Mouse (Mus musculus): ENCODE measurements around the gene Vmn2r87. TPM values are rescaled to one million over a fixed set of nuclear protein-coding genes. Genes with fewer than 3 reads are reported as not detected.
A peak's percentile ranks its signal among the peaks of the same experiment; 100 is the strongest.
"Not testable (repeated sequence)": the region's sequence is repeated elsewhere in the genome, so short reads cannot be mapped to it uniquely, and the experiment has no call there.

Gene Vmn2r87
- not detected in 2 replicates for polyA plus RNA-seq (2016; fragmentation: Nextera tagmentation; extraction: Ambion mirVana)

DNA sequence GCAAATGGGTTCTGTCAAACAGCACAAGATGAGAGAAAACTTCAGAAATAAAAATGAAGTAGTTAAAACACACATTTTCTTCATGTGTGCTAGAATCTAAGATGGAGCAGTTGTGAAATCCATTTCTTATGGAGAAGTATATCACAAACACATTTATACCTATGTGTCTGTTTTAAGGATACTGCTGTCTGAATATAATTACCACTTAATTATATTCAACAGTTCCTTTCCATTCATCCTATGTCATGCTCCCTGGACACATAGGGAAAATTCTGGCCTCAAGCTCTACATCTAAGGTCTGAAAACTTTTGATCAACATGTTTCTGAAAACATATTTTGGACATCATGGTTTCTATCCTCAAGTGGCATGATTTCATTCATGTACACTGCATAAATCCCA lies at the start of gene Vmn2r87:
Vmn2r87 (minus strand) TSS at position 101 of the 400 bp plus-strand sequence.
- no peaks in the 10 kb centered on the region for H3K9me3 ChIP-seq (replicated peaks)
- no peak for ATAC-seq (ENCODE audit: low FRiP score)
- H3K27me3 ChIP-seq = no peaks in the 10 kb centered on the region
- H3K4me2 ChIP-seq (replicated peaks) = no peak within 1 kb of the TSS
- no peak within 1 kb of the TSS for H3K4me3 ChIP-seq
- no peak within 1 kb of the TSS for H3K9ac ChIP-seq
- no peaks in the 10 kb centered on the region for H3K4me1 ChIP-seq
- H3K27ac ChIP-seq = no peak within 1 kb of the TSS
- no peaks in the 10 kb centered on the region for H3K36me3 ChIP-seq

DNA sequence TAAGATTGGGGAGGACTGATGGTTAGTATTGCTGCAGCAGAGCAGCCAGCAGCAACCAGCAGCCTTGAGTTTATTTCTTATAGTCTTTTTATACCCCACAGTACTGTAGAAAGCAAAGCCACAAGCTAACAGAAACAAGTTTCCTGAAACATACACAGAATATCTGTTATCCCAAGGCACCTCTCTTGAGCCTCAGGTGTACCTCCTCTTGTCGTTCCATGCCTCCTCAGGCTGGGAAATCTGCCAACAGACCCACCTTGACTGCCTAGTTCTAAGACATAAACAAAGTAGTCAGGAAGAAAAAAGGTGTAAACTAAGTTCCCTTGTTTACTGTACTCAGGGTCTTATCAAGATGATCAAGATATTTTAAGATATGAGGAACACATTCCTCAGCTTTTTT lies 47.1 kb upstream of the Vmn2r87 start:
- H3K36me3 ChIP-seq; H3K27ac ChIP-seq; H3K27me3 ChIP-seq; H3K4me2 ChIP-seq (replicated peaks); H3K9ac ChIP-seq; H3K9me3 ChIP-seq (replicated peaks); H3K4me1 ChIP-seq; H3K4me3 ChIP-seq; ATAC-seq (ENCODE audit: low FRiP score): not testable (repeated sequence)
- 79% methylated on average over 1 of the region's 1 CpGs for WGBS

DNA sequence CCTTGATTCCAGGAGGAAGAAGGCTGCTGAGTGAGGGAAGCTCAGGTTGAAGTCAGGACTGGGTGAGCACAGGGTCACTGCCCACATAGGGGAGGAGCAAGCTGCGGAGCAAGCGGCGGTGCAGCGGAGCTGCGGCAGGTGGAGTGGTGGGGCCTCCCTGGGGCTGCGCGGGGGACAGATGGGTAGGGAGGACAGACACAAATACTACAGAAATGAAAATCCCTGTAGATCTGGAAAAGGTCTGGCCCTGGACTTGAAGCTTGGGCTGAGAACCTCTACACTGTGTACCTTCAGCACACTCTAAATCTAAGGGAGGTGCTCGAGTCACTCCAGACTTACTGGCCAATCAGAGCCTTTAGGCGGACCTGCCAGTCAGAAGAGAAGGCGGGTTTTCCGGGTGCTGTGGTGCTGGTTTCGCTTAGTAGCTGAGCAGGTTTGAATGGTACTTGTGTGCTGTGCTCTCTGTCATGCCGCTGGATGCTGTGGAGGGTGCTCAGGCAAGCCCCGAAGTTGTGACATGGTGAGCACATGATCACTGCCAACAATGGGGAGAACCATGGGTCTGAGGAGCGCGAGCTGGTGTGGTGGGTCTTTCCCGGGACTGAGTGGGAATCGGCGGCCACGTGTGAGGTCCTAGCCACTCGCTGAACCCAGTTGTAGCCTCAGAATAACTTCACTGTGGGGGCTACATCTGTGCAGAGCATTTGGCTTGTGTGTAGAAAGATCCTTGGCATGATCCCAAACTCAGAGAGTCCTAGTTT lies 44.9 kb upstream of the Vmn2r87 start:
- H3K27ac ChIP-seq = peak overlapping the region; percentile 52

DNA sequence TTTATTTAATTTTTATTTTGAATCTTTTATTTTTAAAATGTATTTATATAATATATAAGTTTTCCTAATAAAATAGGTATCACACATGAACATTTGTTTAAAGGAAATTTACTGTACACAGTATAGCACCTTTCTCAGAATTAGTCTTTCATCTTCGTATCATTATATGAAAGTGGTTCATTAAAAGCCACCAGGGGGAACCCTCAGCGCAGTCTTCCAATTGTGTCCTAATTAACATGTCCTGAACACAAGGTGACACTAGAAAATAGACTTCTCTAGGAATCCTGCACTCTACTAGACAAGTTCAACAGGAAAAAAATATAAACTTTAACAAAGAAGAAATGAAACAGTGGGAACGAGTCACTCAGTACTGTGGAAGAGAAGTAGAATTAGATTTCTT lies 38.9 kb upstream of the Vmn2r87 start:
- Histone ChIP-seq H3K4me2 (replicated peaks) (no peak overlapping the region), H3K9ac (no peak overlapping the region), H3K36me3 (no peaks in the 10 kb centered on the region), H3K9me3 (replicated peaks) (no peaks in the 10 kb centered on the region), H3K4me3 (no peak overlapping the region), H3K27ac (no peak overlapping the region), H3K27me3 (no peaks in the 10 kb centered on the region), H3K4me1 (no peaks in the 10 kb centered on the region)
- 80% methylated on average over 3 of the region's 3 CpGs for WGBS
- no peak for ATAC-seq (ENCODE audit: low FRiP score)

More for the DNA sequence above, 44.9 kb upstream of the Vmn2r87 start:
- peak; percentile 99 for ATAC-seq (ENCODE audit: low FRiP score)
- Histone ChIP-seq H3K4me3 (peak overlapping the region; percentile 54), H3K4me2 (replicated peaks) (peak overlapping the region; percentile 69), H3K9ac (peak overlapping the region; percentile 60)
- not testable (repeated sequence) for H3K27me3 ChIP-seq; H3K36me3 ChIP-seq; H3K4me1 ChIP-seq; H3K9me3 ChIP-seq (replicated peaks)
- under 1% methylated on average over 20 of the region's 21 CpGs for WGBS

DNA sequence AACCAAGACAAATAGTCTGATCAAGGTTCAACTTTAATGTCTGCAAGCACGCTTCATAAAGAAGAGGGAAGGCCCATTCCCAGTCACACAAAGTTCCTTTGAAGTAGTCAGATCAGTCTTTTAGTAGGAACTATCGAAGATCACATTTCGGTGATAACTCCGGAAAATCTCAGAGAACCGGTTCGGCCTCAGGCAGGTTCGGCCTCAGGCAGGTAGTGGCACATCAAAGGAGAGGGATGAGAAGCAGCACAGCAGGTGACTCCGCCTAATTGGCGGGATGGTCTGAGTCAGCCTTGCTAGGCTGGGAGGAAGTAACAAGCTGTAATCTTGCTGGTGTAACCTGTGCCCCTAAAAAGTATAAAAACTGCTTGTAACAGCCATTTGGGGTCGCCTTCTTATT lies 30.7 kb upstream of the Vmn2r87 start:
- no peak overlapping the region for H3K9ac ChIP-seq
- no peaks in the 10 kb centered on the region for H3K36me3 ChIP-seq
- WGBS = 53% methylated on average over 10 of the region's 10 CpGs
- H3K27me3 ChIP-seq = no peaks in the 10 kb centered on the region
- H3K9me3 ChIP-seq (replicated peaks) = no peaks in the 10 kb centered on the region
- H3K4me2 ChIP-seq (replicated peaks) = no peak overlapping the region
- no peak for ATAC-seq (ENCODE audit: low FRiP score)
- no peak overlapping the region for H3K4me3 ChIP-seq
- no peaks in the 10 kb centered on the region for H3K4me1 ChIP-seq
- no peak overlapping the region for H3K27ac ChIP-seq

DNA sequence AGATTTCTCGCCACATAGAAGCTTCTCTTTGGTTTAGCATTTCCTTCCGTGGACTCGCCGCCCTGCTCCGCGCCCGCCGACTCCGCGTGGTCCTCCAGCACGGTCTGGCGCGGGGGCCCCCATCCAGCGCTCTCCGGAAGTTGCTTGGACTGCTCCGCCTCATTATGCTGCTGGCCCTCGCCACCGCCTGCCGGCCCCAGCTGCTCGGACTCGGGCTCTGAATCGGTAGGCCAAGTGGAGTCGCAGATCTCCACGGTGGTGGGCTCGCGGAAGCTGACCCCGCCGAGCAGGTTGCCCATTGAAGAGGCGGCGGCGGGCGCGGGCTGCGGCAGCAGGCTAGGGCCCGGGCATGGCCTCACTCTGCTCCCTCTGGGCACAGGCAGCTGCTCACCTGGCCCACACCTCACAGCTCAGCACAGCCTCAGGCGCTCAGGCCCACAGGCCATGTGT lies 26.9 kb downstream of the Vmn2r87 start:
- H3K9ac ChIP-seq = peak overlapping the region; percentile 66
- peak overlapping the region; percentile 76 for H3K4me2 ChIP-seq (replicated peaks)
- peak; percentile 99 for ATAC-seq (ENCODE audit: low FRiP score)
- H3K27ac ChIP-seq = no peak overlapping the region
- WGBS = 6% methylated on average over 36 of the region's 36 CpGs
- H3K27me3 ChIP-seq = no peaks in the 10 kb centered on the region
- peak overlapping the region; percentile 47 for H3K4me3 ChIP-seq
- no peaks in the 10 kb centered on the region for H3K36me3 ChIP-seq
- no peaks in the 10 kb centered on the region for H3K4me1 ChIP-seq
- H3K9me3 ChIP-seq (replicated peaks) = no peaks in the 10 kb centered on the region

DNA sequence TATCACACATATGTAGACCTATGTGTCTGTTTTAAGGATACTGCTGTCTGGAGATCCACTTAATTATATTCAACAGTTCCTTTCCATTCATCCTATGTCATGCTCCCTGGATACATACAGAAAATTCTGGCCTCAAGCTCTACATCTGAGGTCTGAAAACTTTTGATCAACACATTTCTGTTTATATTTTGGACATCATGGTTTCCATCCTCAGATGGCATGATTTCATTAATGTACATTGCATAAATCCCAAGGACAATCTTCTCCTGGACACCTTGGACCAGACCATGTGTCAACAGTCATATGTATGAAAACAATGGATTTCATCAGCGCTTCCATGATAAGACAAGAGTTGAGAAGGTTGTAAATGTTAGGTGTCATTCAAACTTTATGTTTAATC lies 41.2 kb downstream of the Vmn2r87 start, which contains the start of gene Vmn2r86:
Vmn2r86 (minus strand) TSS at position 101 of the 400 bp plus-strand sequence.
- WGBS = 86% methylated on average over 1 of the region's 1 CpGs

DNA sequence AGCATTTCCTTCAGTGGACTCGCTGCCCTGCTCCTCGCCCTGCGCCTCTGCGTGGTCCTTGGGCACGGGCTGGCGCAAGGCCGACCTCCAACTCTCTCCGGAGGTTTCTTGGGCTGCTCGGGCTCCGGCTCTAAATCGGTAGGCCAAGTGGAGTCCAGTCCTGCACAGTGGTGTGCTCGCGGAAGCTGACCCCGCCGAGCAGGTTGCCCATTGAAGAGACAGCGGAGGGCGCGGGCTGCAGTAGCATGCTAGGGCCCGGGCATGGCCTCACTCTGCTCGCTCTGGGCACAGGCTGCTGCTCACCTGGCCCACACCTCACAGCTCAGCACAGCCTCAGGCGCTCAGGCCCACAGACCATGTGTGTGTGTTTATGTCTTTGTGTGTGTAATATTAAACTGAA lies 52.4 kb downstream of the Vmn2r87 start:
- no peak overlapping the region for H3K27ac ChIP-seq
- H3K4me1 ChIP-seq = no peaks in the 10 kb centered on the region
- 90% methylated on average over 21 of the region's 21 CpGs for WGBS
- no peaks in the 10 kb centered on the region for H3K27me3 ChIP-seq
- no peak for ATAC-seq (ENCODE audit: low FRiP score)
- H3K4me2 ChIP-seq (replicated peaks) = no peak overlapping the region
- no peak overlapping the region for H3K4me3 ChIP-seq
- H3K9me3 ChIP-seq (replicated peaks) = no peaks in the 10 kb centered on the region
- H3K9ac ChIP-seq = no peak overlapping the region
- no peaks in the 10 kb centered on the region for H3K36me3 ChIP-seq

More for the DNA sequence above, 41.2 kb downstream of the Vmn2r87 start, which contains the start of gene Vmn2r86:
- H3K4me2 ChIP-seq (replicated peaks); H3K27me3 ChIP-seq; H3K9me3 ChIP-seq (replicated peaks); H3K4me3 ChIP-seq; H3K9ac ChIP-seq; H3K27ac ChIP-seq; H3K36me3 ChIP-seq; H3K4me1 ChIP-seq; ATAC-seq (ENCODE audit: low FRiP score): not testable (repeated sequence)

DNA sequence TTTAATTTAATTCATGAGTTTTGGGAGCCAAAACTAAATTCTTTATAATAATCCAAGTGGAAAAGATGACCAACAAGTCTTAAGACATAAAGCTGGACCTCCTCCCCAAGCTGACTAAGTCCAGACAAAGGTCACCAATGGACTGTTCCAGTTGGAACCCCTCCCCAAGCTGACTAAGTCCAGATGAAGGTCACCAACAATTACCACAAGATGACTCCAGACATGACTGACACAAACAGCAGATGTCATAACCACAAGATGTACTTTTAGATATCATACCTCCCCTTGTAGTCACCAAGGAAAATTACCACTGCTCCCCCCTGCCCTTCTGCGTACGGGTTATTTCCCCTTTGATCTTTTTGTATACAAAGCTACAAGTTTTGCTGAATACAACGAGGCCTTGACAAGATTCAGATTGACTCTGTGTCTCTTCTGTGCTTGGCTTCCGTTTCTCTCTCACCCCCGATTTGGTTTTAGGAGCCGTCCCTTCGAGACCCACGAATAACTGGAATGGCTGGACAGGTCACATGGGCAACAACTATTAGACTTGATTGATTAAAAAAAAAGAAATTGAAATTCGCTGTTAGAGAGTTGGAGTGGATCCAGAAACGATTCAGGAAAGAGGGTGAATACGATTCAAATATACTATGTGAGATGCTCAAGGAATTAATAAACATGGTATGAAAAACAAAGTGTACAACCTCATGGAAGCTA lies 62.9 kb downstream of the Vmn2r87 start:
- not testable (repeated sequence) for H3K9ac ChIP-seq; H3K9me3 ChIP-seq (replicated peaks); H3K27ac ChIP-seq; ATAC-seq (ENCODE audit: low FRiP score); H3K4me2 ChIP-seq (replicated peaks); H3K27me3 ChIP-seq; H3K4me1 ChIP-seq; H3K36me3 ChIP-seq; H3K4me3 ChIP-seq
- WGBS = 85% methylated on average over 11 of the region's 11 CpGs

DNA sequence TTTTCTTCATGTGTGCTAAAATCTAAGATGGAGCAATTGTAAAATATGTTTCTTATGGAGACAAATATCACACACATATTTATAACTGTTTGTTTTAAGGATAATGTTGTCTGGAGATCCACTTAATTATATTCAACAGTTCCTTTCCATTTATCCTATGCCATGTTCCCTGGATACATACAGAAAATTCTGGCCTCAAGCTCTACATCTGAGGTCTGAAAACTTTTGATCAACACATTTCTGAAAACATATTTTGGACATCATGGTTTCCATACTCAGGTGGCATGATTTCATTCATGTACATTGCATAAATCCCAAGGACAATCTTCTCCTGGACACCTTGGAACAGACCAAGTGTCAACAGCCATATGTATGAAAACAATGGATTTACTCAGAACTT lies 67.6 kb downstream of the Vmn2r87 start, which contains the start of gene Vmn2r85:
Vmn2r85 (minus strand) TSS at position 101 of the 400 bp plus-strand sequence.
- not testable (repeated sequence) for H3K9ac ChIP-seq; H3K36me3 ChIP-seq; H3K9me3 ChIP-seq (replicated peaks); H3K4me1 ChIP-seq; H3K27ac ChIP-seq; H3K27me3 ChIP-seq; H3K4me3 ChIP-seq; ATAC-seq (ENCODE audit: low FRiP score); H3K4me2 ChIP-seq (replicated peaks)

DNA sequence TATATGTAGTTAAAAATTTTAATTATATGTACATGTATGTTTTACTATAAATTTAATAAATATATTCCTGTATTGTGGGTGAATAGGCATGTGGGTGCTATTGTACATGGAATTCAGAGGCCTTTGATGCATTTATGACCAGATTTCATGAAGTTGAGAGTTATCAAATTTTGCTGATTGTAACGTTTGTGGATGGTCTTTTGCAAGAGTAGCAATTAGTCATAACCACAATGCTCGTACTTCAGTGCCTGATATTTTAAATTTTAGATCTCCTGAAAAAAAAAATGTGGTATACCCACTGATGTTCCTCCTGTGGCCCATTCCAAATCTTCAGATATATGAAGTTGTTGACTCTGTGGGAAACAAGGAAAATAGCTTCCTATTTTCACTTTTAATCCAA lies 74.8 kb downstream of the Vmn2r87 start:
- not testable (repeated sequence) for H3K27ac ChIP-seq; H3K36me3 ChIP-seq; H3K9me3 ChIP-seq (replicated peaks); H3K9ac ChIP-seq; H3K4me2 ChIP-seq (replicated peaks); H3K4me1 ChIP-seq; H3K27me3 ChIP-seq; ATAC-seq (ENCODE audit: low FRiP score); H3K4me3 ChIP-seq
- 84% methylated on average over 2 of the region's 2 CpGs for WGBS

Data from hindbrain, embryonic 12.5 days (tissue).